Mouse (Mus musculus) brain, embryonic 14.5 days (tissue): ENCODE data around the gene Rcc2.

Experiments used
- CTCF ChIP-seq: fragments of 200-500 bp; IDR thresholded peaks from 2 replicates; pipeline ENCODE4 v1.5.1; 2012; ENCODE audit warnings: inconsistent platforms, mild to moderate bottlenecking, moderate library complexity, borderline replicate concordance; ENCODE audit not compliant: insufficient read depth, insufficient read length; ENCODE audit errors: extremely low read depth
- POLR2A ChIP-seq: fragments of 200-500 bp; IDR thresholded peaks from 2 replicates; pipeline ENCODE4 v1.6.1; 2012; ENCODE audit warnings: mild to moderate bottlenecking, inconsistent platforms, borderline replicate concordance; ENCODE audit not compliant: poor library complexity, insufficient read depth, insufficient read length, severe bottlenecking; ENCODE audit errors: extremely low read depth

GRCm38 (mm10) chr4:140700269-140701018, at the start of gene Rcc2:
- TF ChIP-seq CTCF (no peak), POLR2A (no peak)
